Mouse (Mus musculus) heart, adult 8-10 months (tissue): ENCODE data around the gene Slc25a11. TPM values are rescaled to one million over a fixed set of nuclear protein-coding genes. Genes with fewer than 3 reads are reported as not detected.

ENCODE experiments used
- DNase-seq: peaks from one replicate; pipeline ENCODE4 v3.0.0; 2022; ENCODE audit warnings: low spot score
- total RNA-seq, 4 experiments: library from RNA; stranded (reverse); gene quantifications; 2 replicates each; pipeline ENCODE4 v1.2.4; 2022

The Slc25a11 gene
- total RNA-seq, 4 experiments from 2014 or later: 640 to 724 (median 656) TPM

DNA sequence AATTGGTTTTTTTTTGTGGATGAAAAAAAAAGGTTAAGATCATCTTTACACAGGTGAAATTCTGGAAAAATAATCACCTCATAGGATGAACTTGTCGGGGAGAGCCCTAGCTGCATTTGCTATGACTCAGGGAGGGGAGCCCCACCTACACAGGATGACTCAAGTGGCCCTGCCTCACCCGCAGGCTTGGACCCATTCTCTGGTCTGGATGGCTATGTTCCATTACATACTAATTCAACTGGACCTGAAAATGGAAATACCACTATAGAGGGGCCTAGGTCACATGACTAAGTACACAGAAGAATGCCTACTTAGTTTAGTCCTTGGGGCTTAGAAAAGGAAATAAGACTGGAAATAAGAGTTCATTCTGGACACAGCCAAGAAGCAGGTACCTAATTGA, 4.1 kb upstream of the Slc25a11 start:
- no peak for DNase-seq

DNA sequence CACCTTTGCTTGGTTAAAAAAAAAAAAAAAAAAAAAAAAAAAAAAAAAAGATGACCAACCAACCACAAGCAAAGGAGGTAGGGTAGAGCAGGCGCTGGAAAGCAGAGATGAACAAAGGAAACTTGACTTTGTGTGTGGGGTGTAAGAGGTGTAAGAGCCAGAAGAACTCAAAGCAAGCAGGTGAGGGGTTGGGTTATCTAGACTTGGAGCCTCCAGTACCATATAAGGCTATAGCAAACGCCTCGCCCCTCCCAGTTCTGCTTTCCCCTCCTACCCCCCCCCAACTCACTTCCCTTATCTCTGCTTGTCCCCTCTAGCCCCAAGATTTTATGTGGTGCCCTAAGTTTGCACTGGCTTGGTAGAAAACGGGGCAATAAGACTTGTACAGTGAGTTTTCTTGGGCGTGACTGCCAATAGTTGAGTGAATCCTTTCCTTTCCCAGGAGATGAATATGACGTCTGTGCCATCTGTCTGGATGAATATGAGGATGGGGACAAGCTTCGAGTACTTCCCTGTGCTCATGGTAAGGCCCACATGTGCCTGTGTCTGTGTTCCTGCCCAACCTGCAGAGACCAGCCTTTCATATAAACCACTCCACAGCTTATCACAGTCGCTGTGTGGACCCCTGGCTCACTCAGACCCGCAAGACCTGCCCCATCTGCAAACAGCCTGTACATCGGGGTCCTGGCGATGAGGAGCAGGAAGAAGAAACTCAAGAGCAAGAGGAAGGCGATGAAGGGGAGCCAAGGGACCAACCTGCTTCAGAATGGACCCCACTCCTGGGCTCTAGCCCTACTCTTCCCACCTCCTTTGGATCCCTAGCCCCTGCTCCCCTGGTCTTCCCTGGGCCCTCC, 3.3 kb upstream of the Slc25a11 start:
- no peak for DNase-seq

DNA sequence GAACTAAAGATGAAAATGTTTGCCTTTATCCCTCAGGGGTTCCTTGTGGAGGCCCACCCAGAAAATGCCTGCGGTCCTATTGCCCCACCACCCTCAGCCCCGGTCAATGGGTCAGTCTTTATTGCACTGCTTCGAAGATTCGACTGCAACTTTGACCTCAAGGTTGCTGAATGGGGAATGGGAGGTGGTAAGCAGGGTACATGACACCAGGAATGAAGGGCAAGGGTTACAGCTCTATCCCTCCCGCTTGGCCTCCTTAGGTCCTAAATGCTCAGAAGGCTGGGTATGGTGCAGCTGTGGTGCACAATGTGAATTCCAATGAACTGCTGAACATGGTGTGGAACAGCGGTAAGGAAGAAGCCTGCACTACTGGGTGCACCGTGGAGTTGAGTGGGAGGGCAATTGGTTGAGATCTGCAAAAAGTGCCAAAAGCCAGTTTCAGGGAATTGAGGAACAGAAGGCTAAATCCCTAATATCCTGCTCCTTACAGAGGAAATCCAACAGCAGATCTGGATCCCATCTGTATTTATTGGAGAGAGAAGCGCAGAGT, 2.0 kb upstream of the Slc25a11 start:
- DNase-seq: no peak

DNA sequence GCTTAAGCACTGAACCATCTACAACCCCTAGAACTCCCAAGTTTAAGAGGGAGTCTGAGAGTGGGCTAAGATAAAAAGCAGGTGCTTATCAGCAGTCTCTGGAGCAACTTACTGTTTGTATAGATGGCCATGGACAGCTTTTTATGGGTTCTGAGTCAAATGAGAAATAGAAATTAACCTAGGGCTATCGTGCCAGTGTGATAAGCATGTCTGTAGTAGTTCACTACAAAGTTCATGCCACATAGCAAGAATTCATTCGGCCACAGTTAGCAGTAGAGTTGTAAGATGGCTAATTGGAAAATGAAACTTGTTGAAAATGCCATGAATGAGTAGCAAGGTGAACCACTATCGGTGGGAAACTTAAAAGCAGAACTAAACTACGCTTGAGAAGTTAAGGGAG, 1.2 kb upstream of the Slc25a11 start:
- no peak for DNase-seq

DNA sequence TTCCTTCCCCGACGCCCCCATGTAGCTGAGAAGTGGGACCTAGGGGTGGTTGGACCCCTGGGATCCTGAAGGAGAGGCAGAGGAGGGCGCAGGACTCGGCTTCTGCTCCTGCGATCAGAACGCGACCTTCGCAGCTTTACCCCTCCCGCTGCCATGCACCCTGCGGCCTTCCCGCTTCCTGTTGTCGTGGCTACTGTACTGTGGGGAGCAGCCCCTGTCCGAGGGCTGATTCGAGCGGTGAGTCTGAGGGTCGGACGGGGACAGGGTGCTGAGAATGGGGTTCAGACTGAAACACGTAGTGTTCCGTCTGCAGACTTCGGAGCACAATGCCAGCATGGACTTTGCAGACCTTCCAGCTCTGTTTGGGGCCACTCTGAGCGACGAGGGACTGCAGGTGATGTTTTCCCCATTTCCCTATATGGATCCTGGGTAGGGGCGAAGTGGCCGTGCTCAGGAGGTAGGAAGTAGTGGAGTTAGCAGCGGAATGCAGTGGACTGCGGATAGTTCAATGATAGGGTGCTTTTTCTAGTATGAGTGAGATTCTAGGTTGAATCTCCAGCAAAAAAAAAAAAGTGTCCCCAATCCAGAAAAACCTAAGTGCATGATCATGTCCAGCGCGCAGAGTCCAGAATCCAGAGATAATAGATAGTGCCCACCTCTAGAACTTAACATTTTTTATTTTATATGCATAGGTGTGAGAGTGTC, 589 bp upstream of the Slc25a11 start:
- DNase-seq: no peak

DNA sequence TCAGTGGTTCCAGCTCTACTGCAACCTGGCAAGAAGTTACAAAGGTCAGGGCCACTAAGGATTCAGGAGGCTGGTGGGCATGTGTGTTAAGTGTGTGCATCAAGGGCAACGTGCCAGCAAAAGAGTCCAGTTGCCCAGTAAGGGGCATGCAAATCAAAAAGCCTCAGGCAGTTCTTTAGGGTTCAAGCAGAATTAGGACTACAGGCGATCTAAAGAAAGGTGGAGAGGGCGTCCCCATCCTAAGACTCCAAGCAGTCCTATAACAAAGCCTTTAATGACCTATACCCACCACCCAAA, 1.1 kb downstream of the Slc25a11 start:
- no peak for DNase-seq

DNA sequence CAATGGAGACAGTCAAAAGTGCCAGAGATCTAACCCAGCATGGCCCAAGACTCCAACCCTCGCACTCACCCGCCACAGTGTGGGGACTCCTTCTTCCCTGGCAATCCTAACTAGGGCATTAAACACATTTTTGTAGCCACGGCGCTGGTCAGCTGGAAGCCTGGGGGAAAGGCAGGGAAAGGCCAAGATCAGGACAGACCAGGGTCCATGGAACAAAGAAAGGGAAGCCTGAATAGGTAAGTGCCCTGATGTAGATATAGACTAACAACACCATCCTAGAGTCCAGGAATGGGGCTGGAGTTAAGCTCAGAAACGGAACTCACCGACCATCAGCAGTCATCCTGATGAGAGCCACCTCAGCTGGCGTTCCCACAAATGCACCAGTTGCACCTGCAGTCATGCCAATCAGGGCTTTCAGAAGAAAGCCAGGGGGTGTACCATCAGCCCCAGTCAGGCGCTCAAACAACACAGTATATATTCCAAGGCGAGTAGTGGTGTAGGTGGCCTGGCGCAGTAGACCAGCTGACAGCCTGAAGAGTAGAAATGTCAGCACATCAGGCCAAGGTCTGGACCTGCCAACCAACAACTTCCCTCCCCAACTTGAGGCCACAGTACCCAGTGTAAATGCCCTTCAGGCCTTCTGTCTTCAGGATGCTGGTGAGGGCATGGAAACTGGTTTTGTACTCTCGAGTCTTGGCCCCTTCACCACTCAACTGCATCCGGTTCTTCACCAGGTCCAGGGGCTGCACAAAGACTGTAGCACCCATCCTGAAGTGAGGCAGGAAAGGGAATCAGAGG, 1.6 kb downstream of the Slc25a11 start:
- no peak for DNase-seq

DNA sequence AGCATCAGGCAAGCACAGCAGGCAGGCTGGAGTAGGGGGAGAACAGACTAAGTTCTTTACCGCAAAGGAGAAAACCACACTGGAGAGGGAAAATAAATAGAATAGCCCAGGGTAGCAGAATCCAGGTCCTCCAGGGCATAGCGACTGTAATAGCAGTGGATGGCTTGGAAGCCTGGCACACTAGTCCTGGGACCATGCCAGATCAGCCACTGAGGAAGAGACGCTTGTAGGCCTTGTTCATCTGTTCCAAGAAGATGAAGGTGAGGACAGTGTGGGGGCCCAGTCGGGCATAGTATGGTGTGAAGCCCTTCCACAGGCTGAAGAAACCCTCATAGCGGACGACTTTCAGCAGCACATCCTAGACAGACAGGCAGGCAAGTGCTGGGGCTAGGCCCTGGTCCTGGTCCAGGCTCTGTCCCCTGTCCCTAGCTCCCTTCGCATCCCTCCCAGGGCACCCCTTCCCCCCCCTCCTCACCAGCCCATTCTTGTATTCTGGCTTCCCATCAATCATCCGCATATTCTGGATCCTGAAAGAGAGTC, 2.6 kb downstream of the Slc25a11 start:
- DNase-seq: no peak

DNA sequence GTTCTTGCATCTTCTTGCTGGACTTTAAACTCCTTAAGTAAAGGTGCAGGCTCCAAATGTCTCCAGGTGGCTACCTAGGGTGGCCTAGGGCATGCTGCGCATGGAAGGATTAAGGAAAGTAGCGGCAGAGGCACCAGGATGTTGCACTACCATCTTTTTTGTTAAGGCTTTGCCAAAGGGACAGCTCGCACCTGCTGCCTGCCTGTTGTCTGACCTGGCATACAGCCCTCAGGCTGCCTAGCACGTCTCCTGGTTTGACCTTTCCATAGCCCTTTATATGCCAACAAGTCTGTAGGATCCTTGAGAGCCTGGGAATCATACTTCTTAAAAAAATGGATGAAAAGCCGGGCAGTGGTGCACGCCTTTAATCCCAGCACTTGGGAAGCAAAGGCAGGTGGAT, 4.2 kb downstream of the Slc25a11 start:
- DNase-seq: no peak

DNA sequence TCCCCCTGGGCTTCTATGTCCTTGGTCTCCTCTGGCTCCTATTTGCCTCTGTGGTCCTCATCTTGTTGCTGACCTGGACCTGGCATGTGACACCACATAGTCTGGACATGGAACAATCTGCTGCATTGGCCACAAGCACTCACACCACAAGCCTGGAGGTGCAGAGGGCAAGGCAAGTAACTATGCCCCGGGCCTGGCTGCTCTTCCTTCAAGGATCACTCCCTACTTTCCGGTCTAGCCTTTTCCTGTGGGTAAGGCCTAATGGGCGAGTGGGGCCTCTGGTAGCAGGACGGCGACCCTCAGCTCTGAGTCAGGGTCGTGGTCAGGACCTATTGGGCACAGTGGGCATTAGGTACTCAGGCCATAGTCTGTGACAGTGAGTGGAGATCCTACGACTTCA, 6.0 kb downstream of the Slc25a11 start:
- DNase-seq: no peak

DNA sequence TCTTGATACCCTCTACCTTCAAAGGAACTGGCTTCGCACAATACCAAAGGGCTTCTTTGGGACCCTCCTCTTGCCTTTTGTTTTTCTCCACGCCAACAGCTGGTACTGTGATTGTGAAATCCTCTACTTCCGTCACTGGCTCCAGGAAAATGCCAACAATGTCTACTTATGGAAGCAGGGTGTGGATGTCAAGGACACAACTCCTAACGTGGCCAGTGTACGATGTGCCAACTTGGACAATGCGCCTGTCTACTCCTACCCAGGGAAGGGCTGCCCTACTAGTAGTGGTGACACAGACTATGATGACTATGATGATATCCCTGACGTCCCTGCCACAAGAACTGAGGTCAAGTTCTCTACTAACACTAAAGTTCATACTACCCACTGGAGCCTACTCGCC, 7.3 kb downstream of the Slc25a11 start:
- no peak for DNase-seq

DNA sequence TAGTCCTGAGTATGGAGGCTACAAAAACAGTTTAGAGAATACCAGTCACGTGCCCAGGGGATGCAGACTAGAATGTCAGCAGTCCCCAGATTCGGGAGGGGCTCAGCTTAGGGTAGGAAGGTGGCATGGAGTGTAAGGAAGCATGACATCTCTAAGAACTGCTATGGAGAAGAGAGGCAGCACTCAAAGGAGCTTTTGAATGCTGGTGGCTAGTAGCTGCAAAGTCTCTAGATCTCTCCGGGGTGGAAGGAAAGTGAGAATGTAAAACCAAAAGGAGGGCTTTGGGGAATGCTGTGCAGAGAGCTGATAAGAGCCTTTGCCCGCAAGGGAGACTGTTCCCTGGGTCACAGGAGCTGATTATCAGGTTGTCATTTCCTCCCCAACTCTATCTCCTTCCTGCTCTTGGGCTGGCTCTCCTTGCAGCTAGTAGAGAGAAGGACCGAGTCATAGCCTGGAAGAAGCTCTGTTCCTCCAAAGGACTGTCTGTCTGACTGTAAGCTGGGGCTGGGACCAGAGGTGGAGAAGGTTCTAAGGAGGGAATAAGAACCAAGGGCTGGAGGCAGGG, 8.5 kb downstream of the Slc25a11 start, which contains the start of gene Gp1ba:
Gene Gp1ba (plus strand): TSS at position 409 of the 565 bp plus-strand sequence.
- no peak for DNase-seq

DNA sequence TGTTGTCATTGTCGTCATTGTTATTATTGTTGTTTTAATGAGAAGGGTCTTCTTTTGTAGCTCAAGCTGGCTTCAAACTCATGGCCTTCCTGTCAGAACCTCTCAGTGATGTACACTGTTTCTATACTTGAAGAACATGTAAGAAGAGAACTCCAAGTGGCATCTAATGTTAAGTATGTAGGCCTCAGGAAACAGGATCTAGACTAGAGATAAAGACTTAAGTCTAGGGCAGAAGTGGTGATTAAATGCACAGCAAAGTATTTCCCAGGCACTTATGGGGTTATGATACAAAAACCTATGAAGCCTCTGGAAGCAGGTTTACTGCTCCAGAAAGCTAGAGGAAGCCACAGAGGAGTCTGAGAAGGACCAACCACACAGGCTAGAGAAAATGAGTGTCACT, 9.0 kb downstream of the Slc25a11 start:
- no peak for DNase-seq

DNA sequence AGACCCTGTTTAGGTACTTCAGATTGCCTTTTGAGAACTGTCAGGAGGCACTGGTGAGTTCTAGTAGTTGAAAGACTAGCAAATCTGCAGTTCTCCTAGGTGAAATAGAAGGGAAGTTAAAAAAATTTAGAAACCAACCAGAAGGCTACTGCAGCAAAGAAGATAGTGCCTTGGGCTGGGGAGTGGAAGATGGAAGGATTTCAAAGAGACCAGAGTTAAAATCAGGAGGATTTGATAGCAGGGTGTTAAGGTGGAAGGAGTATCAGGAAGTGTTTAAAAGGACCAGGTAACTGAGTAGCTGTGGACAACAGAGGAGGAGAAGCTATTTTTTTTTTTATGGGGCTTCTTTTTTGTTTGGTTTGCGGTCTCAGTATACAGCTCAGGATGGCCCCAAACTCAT, 9.5 kb downstream of the Slc25a11 start:
- DNase-seq: no peak

DNA sequence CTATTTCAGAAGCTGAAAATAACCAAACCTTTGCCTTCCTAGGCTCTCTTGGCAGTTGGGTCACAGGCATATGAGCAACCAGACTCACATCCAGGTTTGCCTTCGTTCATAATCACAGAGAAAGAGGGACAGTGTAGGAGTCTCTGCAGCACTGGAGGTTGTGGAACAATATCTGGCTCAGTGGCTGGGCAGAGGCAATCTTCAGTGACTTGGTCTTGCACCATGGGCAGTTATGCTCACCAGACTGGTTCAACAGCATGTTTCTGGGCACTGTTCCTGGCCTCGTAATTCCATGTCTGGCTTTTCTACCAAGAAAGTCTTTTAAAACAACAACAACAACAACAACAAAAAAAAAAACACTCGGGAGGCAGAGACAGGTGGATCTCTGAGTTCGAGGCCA, 11.7 kb downstream of the Slc25a11 start:
- DNase-seq: no peak

DNA sequence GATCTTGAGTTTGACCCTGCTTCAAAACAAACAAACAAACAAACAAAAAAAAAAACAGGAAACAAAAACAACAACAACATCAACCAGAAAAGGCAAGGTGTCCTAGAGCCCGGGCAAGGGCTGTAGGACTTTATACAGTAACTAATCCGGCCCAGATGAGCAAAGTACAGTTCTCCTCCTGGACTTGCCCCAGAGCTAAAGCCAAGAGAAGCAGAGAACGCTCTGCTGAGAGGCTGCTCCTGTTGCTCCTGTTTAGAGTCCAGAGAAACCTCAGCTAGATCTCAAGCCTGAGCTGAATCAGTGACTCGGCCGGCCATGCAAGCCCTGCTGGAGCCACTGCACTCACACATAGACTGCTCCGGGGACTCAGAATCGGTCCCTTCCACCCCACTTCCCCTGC, 17.1 kb downstream of the Slc25a11 start:
- DNase-seq: no peak

DNA sequence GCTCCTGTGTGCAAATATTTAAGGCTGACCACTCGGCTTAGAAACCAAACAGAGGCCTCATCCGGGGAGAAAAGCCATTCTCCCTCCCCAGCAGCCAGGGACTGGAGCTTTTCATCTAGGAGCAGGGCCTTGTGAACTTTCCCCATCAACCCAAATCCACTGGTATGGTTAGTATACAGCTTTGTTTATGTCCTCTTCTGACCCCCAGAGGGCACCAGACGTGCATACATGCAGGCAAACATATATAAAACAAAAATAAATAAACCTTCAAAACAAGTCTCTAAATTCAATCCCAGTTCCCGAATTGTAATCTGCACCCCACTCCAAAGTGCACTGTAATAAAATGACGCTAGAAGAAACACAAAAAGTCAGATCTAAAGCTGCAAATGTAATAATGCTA, 17.7 kb downstream of the Slc25a11 start:
- no peak for DNase-seq

DNA sequence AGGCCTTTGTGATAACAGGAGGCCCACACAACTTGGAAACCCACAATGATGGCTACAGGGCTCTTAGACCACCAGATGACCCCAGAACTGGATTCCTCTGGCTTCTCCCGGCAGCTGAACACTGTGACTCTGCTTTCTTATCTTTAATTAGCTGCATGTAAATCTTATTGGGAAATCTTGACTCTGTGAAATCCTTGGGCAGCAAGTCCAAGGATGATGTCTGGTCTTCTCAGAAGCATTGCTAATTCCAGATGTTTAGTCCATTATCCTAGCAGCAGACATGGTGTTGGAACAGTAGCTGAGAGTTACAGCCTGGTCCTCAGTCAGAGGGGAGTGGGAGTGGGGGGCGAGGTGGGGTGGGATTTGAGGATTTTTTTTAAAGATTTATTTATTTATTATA, 18.8 kb downstream of the Slc25a11 start:
- no peak for DNase-seq

DNA sequence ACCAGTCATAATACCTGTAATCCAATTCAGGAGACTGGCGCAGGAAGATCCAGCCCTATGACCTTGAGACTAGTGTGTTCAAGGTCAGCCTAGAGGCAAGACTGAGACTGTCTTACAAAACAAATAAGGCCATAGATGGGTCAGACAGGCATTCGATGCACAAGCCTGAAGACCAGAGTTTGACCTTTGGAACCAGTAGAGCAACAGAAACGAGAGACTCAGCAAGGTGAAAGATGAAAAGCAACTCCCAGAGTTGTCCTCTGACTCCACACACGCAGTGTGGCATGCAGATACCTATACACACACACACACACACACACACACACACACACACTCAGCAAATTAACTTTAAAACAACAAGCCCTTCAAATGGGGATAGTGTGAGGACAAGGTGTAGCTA, 20.4 kb downstream of the Slc25a11 start:
- no peak for DNase-seq

DNA sequence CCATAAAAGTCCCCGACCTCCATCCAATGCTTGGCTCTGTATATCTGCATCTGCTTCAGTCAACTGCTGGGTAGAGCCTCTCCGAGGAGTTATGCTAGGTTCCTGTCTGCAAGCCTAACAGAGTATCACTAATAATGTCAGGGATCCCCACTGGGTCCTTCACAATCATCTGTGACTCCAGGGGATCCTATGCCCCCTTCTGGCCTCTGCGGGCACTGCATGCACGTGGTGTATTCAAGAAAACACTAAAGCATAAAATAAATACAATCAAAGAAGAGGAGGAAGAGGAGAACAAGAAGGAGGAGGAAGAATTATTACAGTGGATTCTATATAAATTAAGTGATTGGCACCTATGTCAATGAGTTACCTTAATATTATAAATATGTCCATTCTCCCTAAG, 21.8 kb downstream of the Slc25a11 start:
- DNase-seq: no peak

DNA sequence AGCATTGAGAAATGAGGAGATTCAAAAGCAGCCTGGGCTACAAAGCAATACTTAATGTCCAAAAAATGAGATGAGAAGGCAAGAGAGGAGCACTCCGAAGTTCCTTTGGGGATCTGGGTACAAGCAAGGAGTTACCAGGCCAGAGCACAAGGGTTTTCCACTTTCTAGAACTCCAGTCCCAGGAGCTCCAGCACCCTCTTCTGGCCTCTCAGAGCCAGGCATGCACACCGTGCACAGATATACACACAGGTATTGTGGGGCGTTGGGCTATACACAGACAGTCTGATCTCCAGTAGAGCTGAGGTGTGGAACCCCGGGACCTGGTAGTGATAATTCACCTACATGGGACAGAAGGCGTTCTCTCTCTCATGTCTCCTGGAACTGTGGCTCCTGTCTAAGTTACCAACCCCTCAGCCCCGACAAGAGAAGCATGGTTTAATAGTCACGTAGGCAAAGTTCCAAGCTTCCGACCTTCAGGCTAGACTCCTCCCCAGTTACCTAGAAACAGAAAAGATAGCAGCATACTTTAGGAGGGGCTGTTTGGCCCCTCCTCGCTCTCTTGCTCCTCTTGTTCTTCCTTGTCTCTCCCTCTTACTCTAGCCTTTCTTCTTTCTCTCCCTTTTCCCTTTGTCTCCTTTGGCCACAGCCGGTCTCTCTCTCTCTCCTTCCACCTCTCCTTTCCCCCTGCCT, 24.1 kb downstream of the Slc25a11 start:
- no peak for DNase-seq
